Mouse (Mus musculus): ENCODE data around the gene Gm5294. TPM values are rescaled to one million over a fixed set of nuclear protein-coding genes. Genes with fewer than 3 reads are reported as not detected.
A peak's percentile ranks its signal among the peaks of the same experiment; 100 is the strongest.

The Gm5294 gene
- polyA plus RNA-seq, 1 experiment, result not detected

- Histone ChIP-seq H3K4me1 (peaks cover 16% of the 10 kb centered on the region), H3K36me3 (replicated peaks; ENCODE audit: low read length) (no peaks in the 10 kb centered on the region), H3K4me3 (replicated peaks) (no peak overlapping the region), H3K9me3 (peaks cover 26% of the 10 kb centered on the region), H3K27me3 (replicated peaks) (peaks cover 38% of the 10 kb centered on the region)
- TF ChIP-seq FLI1 (IDR thresholded peaks at IDR 0.05; ENCODE audit: low read length), result no peak
- TF ChIP-seq GATA1 (IDR thresholded peaks at IDR 0.05; ENCODE audit: borderline replicate concordance, low read length), result no peak
Measured at GRCm38 (mm10) chr5:138843168-138843824, 23.4 kb downstream of the Gm5294 start.

- peak overlapping the region; percentile 25 for H3K4me3 ChIP-seq (replicated peaks)
- TF ChIP-seq GATA1 (IDR thresholded peaks at IDR 0.05; ENCODE audit: borderline replicate concordance, low read length) (no peak), FLI1 (IDR thresholded peaks at IDR 0.05; ENCODE audit: low read length) (no peak)
- H3K27me3 ChIP-seq (replicated peaks), result peaks cover 51% of the 10 kb centered on the region
Measured at GRCm38 (mm10) chr5:138846506-138846905, 26.6 kb downstream of the Gm5294 start.

GRCm38 (mm10) chr5:138848102-138848501 lies 28.2 kb downstream of the Gm5294 start:
- H3K4me1 ChIP-seq, result peaks cover 36% of the 10 kb centered on the region
- no peaks in the 10 kb centered on the region for H3K36me3 ChIP-seq (replicated peaks; ENCODE audit: low read length)
- TF ChIP-seq FLI1 (IDR thresholded peaks at IDR 0.05; ENCODE audit: low read length) (no peak), GATA1 (IDR thresholded peaks at IDR 0.05; ENCODE audit: borderline replicate concordance, low read length) (no peak)
- H3K27me3 ChIP-seq (replicated peaks), result peaks cover 55% of the 10 kb centered on the region
- no peak overlapping the region for H3K4me3 ChIP-seq (replicated peaks)
- peaks cover 17% of the 10 kb centered on the region for H3K9me3 ChIP-seq

More at GRCm38 (mm10) chr5:138846506-138846905, 26.6 kb downstream of the Gm5294 start:
- Histone ChIP-seq H3K9me3 (peaks cover 4% of the 10 kb centered on the region), H3K4me1 (peaks cover 28% of the 10 kb centered on the region), H3K36me3 (replicated peaks; ENCODE audit: low read length) (no peaks in the 10 kb centered on the region)

GRCm38 (mm10) chr5:138849682-138850461 lies 30.0 kb downstream of the Gm5294 start:
- Histone ChIP-seq H3K36me3 (replicated peaks; ENCODE audit: low read length) (no peaks in the 10 kb centered on the region), H3K27me3 (replicated peaks) (peaks cover 45% of the 10 kb centered on the region), H3K4me1 (peaks cover 53% of the 10 kb centered on the region), H3K4me3 (replicated peaks) (no peak overlapping the region), H3K9me3 (peaks cover 17% of the 10 kb centered on the region)
- TF ChIP-seq FLI1 (IDR thresholded peaks at IDR 0.05; ENCODE audit: low read length), result no peak
- TF ChIP-seq GATA1 (IDR thresholded peaks at IDR 0.05; ENCODE audit: borderline replicate concordance, low read length), result no peak

- Histone ChIP-seq H3K9me3 (peaks cover 21% of the 10 kb centered on the region), H3K36me3 (replicated peaks; ENCODE audit: low read length) (no peaks in the 10 kb centered on the region), H3K4me3 (replicated peaks) (no peak overlapping the region), H3K4me1 (peaks cover 53% of the 10 kb centered on the region), H3K27me3 (replicated peaks) (peaks cover 47% of the 10 kb centered on the region)
- no peak for TF ChIP-seq FLI1 (IDR thresholded peaks at IDR 0.05; ENCODE audit: low read length)
- no peak for TF ChIP-seq GATA1 (IDR thresholded peaks at IDR 0.05; ENCODE audit: borderline replicate concordance, low read length)
Measured at GRCm38 (mm10) chr5:138850462-138850844, 30.6 kb downstream of the Gm5294 start.

GRCm38 (mm10) chr5:138851296-138851780 lies 31.5 kb downstream of the Gm5294 start:
- Histone ChIP-seq H3K27me3 (replicated peaks) (peaks cover 43% of the 10 kb centered on the region), H3K4me3 (replicated peaks) (no peak overlapping the region), H3K36me3 (replicated peaks; ENCODE audit: low read length) (no peaks in the 10 kb centered on the region), H3K9me3 (peaks cover 21% of the 10 kb centered on the region), H3K4me1 (peaks cover 49% of the 10 kb centered on the region)
- TF ChIP-seq GATA1 (IDR thresholded peaks at IDR 0.05; ENCODE audit: borderline replicate concordance, low read length), result no peak
- TF ChIP-seq FLI1 (IDR thresholded peaks at IDR 0.05; ENCODE audit: low read length), result no peak

- no peak for TF ChIP-seq GATA1 (IDR thresholded peaks at IDR 0.05; ENCODE audit: borderline replicate concordance, low read length)
- TF ChIP-seq FLI1 (IDR thresholded peaks at IDR 0.05; ENCODE audit: low read length), result no peak
- peaks cover 21% of the 10 kb centered on the region for H3K9me3 ChIP-seq
- no peak overlapping the region for H3K4me3 ChIP-seq (replicated peaks)
- no peaks in the 10 kb centered on the region for H3K36me3 ChIP-seq (replicated peaks; ENCODE audit: low read length)
- H3K27me3 ChIP-seq (replicated peaks), result peaks cover 44% of the 10 kb centered on the region
- peaks cover 44% of the 10 kb centered on the region for H3K4me1 ChIP-seq
Measured at GRCm38 (mm10) chr5:138852151-138852550, 32.3 kb downstream of the Gm5294 start.

- Histone ChIP-seq H3K36me3 (replicated peaks; ENCODE audit: low read length) (no peaks in the 10 kb centered on the region), H3K9me3 (peaks cover 21% of the 10 kb centered on the region), H3K4me3 (replicated peaks) (peak overlapping the region; percentile 40), H3K4me1 (peaks cover 36% of the 10 kb centered on the region), H3K27me3 (replicated peaks) (peaks cover 52% of the 10 kb centered on the region)
- no peak for TF ChIP-seq GATA1 (IDR thresholded peaks at IDR 0.05; ENCODE audit: borderline replicate concordance, low read length)
- TF ChIP-seq FLI1 (IDR thresholded peaks at IDR 0.05; ENCODE audit: low read length), result 0 out of 2 replicates have a peak, but pooled peaks have one; percentile 14
Measured at GRCm38 (mm10) chr5:138853349-138853748, 33.5 kb downstream of the Gm5294 start.

- Histone ChIP-seq H3K36me3 (replicated peaks; ENCODE audit: low read length) (no peaks in the 10 kb centered on the region), H3K4me3 (replicated peaks) (no peak overlapping the region), H3K27me3 (replicated peaks) (peaks cover 59% of the 10 kb centered on the region), H3K4me1 (peaks cover 21% of the 10 kb centered on the region), H3K9me3 (peaks cover 13% of the 10 kb centered on the region)
- no peak for TF ChIP-seq FLI1 (IDR thresholded peaks at IDR 0.05; ENCODE audit: low read length)
- TF ChIP-seq GATA1 (IDR thresholded peaks at IDR 0.05; ENCODE audit: borderline replicate concordance, low read length), result no peak
Measured at GRCm38 (mm10) chr5:138857010-138857617, 37.2 kb downstream of the Gm5294 start.

Data from megakaryocyte, embryonic 14.5 days (primary cell).